Mouse (Mus musculus) liver, embryonic 14.5 days (tissue): ENCODE data around the gene Scrn3.

Source experiments
- CTCF ChIP-seq: IDR thresholded peaks from 2 replicates; pipeline ENCODE4 v1.5.1; 2016; ENCODE audit warnings: antibody characterized with exemption, low read depth, control low read depth
- EP300 ChIP-seq: IDR thresholded peaks from 2 replicates; pipeline ENCODE4 v1.6.1; 2016; ENCODE audit warnings: antibody characterized with exemption, low read depth

DNA sequence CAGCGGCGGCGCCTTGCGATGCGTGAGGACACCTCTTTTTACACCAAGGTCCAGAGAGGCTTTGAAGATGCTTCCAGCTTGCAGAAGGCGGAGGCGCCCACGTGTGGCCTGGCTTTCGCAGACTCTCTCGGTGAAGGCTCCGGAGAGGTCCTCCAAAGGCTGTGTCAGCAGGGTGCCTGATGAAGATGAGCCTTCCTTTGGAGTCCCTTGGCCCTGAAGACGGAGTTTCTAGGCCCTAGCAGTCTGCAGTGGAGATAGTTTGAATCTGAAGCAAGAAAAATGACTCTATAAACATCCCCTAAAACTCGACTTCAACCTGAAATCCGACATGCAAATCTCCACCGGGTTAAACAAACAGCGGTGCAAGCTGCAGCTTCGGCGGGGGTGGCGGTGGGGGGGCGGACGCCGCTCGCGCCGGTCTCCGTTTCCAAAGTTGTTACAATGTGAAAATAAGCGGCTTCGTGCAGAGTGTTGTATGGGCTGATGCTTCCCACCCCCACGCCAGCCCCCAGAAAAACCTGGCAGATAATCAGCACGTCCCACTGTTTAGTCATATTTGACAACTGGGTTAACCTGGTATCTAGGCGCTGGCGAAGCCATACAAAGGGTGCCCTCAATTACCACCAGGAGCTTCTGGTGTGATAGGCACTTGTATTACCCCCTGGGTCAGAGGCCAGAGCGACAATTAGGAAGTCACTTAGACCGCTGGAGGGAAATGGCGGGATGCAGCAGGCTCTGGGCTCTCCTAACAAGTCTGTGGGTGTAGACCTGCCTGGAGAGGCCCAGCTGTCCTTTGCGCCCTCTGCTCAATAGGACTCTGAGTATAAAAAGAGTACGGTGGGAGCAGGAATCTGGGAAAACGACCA, 41.6 kb upstream of the Scrn3 start:
- TF ChIP-seq CTCF (0 out of 2 replicates have a peak, but pooled peaks have one; percentile 7), EP300 (no peak)
